Mouse (Mus musculus) ES-E14 (cell line): Measurements from ENCODE around the gene Haus2.

Experiments
- HCFC1 ChIP-seq: IDR thresholded peaks from 2 replicates; pipeline ENCODE4 v1.6.1; 2012; ENCODE audit warnings: low read length, inconsistent platforms, borderline replicate concordance; ENCODE audit not compliant: insufficient read depth
- MAFK ChIP-seq: IDR thresholded peaks from 2 replicates; pipeline ENCODE4 v1.6.1; 2014; ENCODE audit warnings: mild to moderate bottlenecking, low read depth, low read length, inconsistent platforms; ENCODE audit not compliant: insufficient read depth

GRCm38 (mm10) chr2:120630655-120631054 is 21.5 kb downstream of the Haus2 start:
- no peak for TF ChIP-seq HCFC1
- TF ChIP-seq MAFK, result no peak
